8 mouse cellular contexts compared by ENCODE assay signal in genomic region chr7:47052276-47052675, GRCm38 (mm10). TPM values are rescaled to one million over a fixed set of nuclear protein-coding genes. Genes with fewer than 3 reads are reported as not detected.
DNase-seq lines count a peak whose midpoint lies in the region; ATAC-seq lines count a peak whose summit lies in the region.

No protein-coding gene starts in this region.

- peak overlapping the region; percentile 91 for H3K4me3 ChIP-seq in limb, embryonic 12.5 days (replicated peaks)
- peak overlapping the region; percentile 96; the same call in 1 of the 2 replicates for H3K4me3 ChIP-seq in neural tube, embryonic 15.5 days (replicated peaks)

- H3K4me1 ChIP-seq in limb, embryonic 12.5 days (replicated peaks): peaks cover 21% of the 10 kb centered on the region
- H3K4me1 ChIP-seq in neural tube, embryonic 15.5 days: peaks cover 28% of the 10 kb centered on the region

- H3K36me3 ChIP-seq in limb, embryonic 12.5 days: peaks cover 15% of the 10 kb centered on the region; the same call in 1 of the 2 replicates
- H3K36me3 ChIP-seq in neural tube, embryonic 15.5 days: 0 out of 2 replicates have a peak, but pooled peaks cover 10% of the 10 kb centered on the region

- intact Hi-C loops in heart, postnatal 25 days (cut with DNase I): loop anchor here (2.0 kb wide), 2 partner anchors 27 to 29 kb away; no protein-coding TSS in a partner anchor

- H3K9ac ChIP-seq in limb, embryonic 12.5 days (replicated peaks): peak overlapping the region; percentile 23; the same call in 1 of the 2 replicates
- H3K9ac ChIP-seq in neural tube, embryonic 15.5 days (replicated peaks): no peak overlapping the region

- WGBS in limb, embryonic 12.5 days: 34% methylated on average over 3 of the region's 3 CpGs
- WGBS in neural tube, embryonic 15.5 days: 39% methylated on average over 3 of the region's 3 CpGs

- H3K27ac ChIP-seq in limb, embryonic 12.5 days: peak overlapping the region; percentile 82
- peak overlapping the region; percentile 61 for H3K27ac ChIP-seq in neural tube, embryonic 15.5 days (replicated peaks)

- no peaks in the 10 kb centered on the region for H3K9me3 ChIP-seq in limb, embryonic 12.5 days
- H3K9me3 ChIP-seq in neural tube, embryonic 15.5 days (replicated peaks): no peaks in the 10 kb centered on the region

- ATAC-seq in limb, embryonic 12.5 days (ENCODE audit: insufficient number of reproducible peaks, insufficient read depth, low FRiP score, low TSS enrichment, low read depth): no peak
- no peak for ATAC-seq in neural tube, embryonic 15.5 days (ENCODE audit: low FRiP score)

- peaks cover 5% of the 10 kb centered on the region; the same call in 1 of the 2 replicates for H3K27me3 ChIP-seq in limb, embryonic 12.5 days
- no peaks in the 10 kb centered on the region for H3K27me3 ChIP-seq in neural tube, embryonic 15.5 days (replicated peaks)

- peak; percentile 24 for DNase-seq in right cerebral cortex, postnatal 4 days
- DNase-seq in right cerebral cortex, adult 18-20 months: no peak
- peak; percentile 49 for DNase-seq in fibroblast of lung, adult 2 months (ENCODE audit: low read depth)
- peak; percentile 38 for DNase-seq in heart, postnatal 25 days (ENCODE audit: low spot score)
- no peak for DNase-seq in thymus, postnatal 4 days
- DNase-seq in spleen, postnatal 36 days (ENCODE audit: low spot score in 2 of 2): no peak

- peak overlapping the region; percentile 84 for H3K4me2 ChIP-seq in limb, embryonic 12.5 days
- H3K4me2 ChIP-seq in neural tube, embryonic 15.5 days: peak overlapping the region; percentile 74

RNA-seq across cellular contexts. Expression of gene Tmem86a, which starts 1.9 kb away (rescaled TPM):
- total RNA-seq in heart, postnatal 25 days (2021): 10 to 100 TPM; 23.7 to 31.8 TPM
- polyA plus RNA-seq in limb, embryonic 12.5 days (2016; fragmentation: Nextera tagmentation; extraction: Ambion mirVana): 19.4 and 19.5 TPM in 2 replicates
- polyA plus RNA-seq in neural tube, embryonic 15.5 days (2015; fragmentation: Nextera tagmentation; extraction: Ambion mirVana): 25.3 and 25.4 TPM in 2 replicates

RNA-seq across cellular contexts. Expression of gene Spty2d1, which starts 44.1 kb away (rescaled TPM):
- total RNA-seq in heart, postnatal 25 days (2021): 1 to 10 TPM; 7.3 to 7.9 TPM
- polyA plus RNA-seq in limb, embryonic 12.5 days (2016; fragmentation: Nextera tagmentation; extraction: Ambion mirVana): 17.3 and 17.5 TPM in 2 replicates
- 7.3 and 8.7 TPM in 2 replicates for polyA plus RNA-seq in neural tube, embryonic 15.5 days (2015; fragmentation: Nextera tagmentation; extraction: Ambion mirVana)

Comparison
In these comparisons a context has a peak if more than half of its experiments do, and no peak if none do; other contexts are left out.
1. DNase-seq: peak in right cerebral cortex, postnatal 4 days (single experiment), fibroblast of lung, adult 2 months (single experiment) and heart, postnatal 25 days (single experiment); none in right cerebral cortex, adult 18-20 months (single experiment), thymus, postnatal 4 days (single experiment) and spleen, postnatal 36 days (0 of 2).